ENCODE assay signal across 8 mouse cellular contexts in the genomic region with DNA sequence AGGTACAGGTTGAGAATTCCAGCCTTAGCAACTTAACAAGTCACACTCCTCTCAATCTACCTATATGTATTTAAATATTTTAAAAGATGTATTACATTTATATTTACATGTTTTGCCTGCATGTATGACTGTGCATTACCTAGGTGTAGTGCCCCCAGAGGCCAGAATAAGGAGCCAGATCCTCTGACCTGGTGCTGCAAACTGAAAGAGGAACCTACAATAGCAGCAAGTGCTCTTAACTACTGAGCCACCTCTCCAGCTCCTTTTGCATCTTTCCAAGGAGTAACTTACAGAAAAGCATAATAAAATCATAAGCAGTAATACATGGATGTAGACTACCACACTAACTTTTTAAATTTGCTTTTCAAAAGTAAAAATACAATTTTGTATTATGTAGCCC. TPM values are rescaled to one million over a fixed set of nuclear protein-coding genes. Genes with fewer than 3 reads are reported as not detected.
DNase-seq lines count a peak whose midpoint lies in the region; ATAC-seq and TF ChIP-seq lines count a peak whose summit lies in the region.

No protein-coding gene starts in this region.

- H3K9me3 ChIP-seq in embryonic facial prominence, embryonic 10.5 days, result no peaks in the 10 kb centered on the region
- H3K9me3 ChIP-seq in kidney, postnatal 0 days (replicated peaks; ENCODE audit: low read length), result no peaks in the 10 kb centered on the region
- no peaks in the 10 kb centered on the region for H3K9me3 ChIP-seq in midbrain, embryonic 15.5 days

- DNase-seq in layer of hippocampus, adult 2 months (ENCODE audit: low spot score in 2 of 2), result no peak
- no peak for DNase-seq in layer of hippocampus, postnatal 25 days (ENCODE audit: extremely low spot score in 1 of 2, low spot score in 1 of 2)
- no peak for DNase-seq in embryonic facial prominence, embryonic 10.5 days (ENCODE audit: low spot score)
- peak; percentile 27 for DNase-seq in kidney, postnatal 0 days (ENCODE audit: low spot score)
- no peak for DNase-seq in urinary bladder, adult 2 months (ENCODE audit: low spot score)
- no peak for DNase-seq in layer of hippocampus, postnatal 14 days (ENCODE audit: low spot score in 2 of 2)
- DNase-seq in cerebellum, postnatal 36 days, result no peak

- H3K9ac ChIP-seq in kidney, postnatal 0 days (ENCODE audit: low read depth, low read length), result no peak overlapping the region
- H3K9ac ChIP-seq in midbrain, embryonic 15.5 days, result peak overlapping the region; percentile 49; the same call in 1 of the 2 replicates

- 0 out of 2 replicates have a peak, but pooled peaks cover 4% of the 10 kb centered on the region for H3K36me3 ChIP-seq in embryonic facial prominence, embryonic 10.5 days (replicated peaks)
- H3K36me3 ChIP-seq in kidney, postnatal 0 days (ENCODE audit: insufficient read depth, low read length), result no peaks in the 10 kb centered on the region
- H3K36me3 ChIP-seq in midbrain, embryonic 15.5 days (replicated peaks), result no peaks in the 10 kb centered on the region

- no peak overlapping the region; the same call in 1 of the 2 replicates for H3K4me3 ChIP-seq in layer of hippocampus, adult 2 months
- peak overlapping the region; percentile 85 for H3K4me3 ChIP-seq in embryonic facial prominence, embryonic 10.5 days
- H3K4me3 ChIP-seq in kidney, postnatal 0 days (replicated peaks; ENCODE audit: low read depth, low read length), result no peak overlapping the region
- H3K4me3 ChIP-seq in midbrain, embryonic 15.5 days, result peak overlapping the region; percentile 62; the same call in 1 of the 2 replicates

- peaks cover 31% of the 10 kb centered on the region for H3K4me1 ChIP-seq in embryonic facial prominence, embryonic 10.5 days
- peaks cover 15% of the 10 kb centered on the region; the same call in 1 of the 2 replicates for H3K4me1 ChIP-seq in kidney, postnatal 0 days (replicated peaks; ENCODE audit: insufficient read depth, low read length)
- H3K4me1 ChIP-seq in midbrain, embryonic 15.5 days, result peaks cover 27% of the 10 kb centered on the region

- TF ChIP-seq CTCF in layer of hippocampus, adult 2 months (conservative IDR thresholded peaks at IDR 0.05), result peak; percentile 51
- TF ChIP-seq CTCF in kidney, postnatal 0 days (IDR thresholded peaks at IDR 0.05; ENCODE audit: low read depth), result peak; percentile 47

- no peaks in the 10 kb centered on the region for H3K27me3 ChIP-seq in embryonic facial prominence, embryonic 10.5 days (replicated peaks; ENCODE audit: low read depth, poor library complexity, severe bottlenecking)
- no peaks in the 10 kb centered on the region for H3K27me3 ChIP-seq in kidney, postnatal 0 days (ENCODE audit: insufficient read depth, low read length)
- H3K27me3 ChIP-seq in midbrain, embryonic 15.5 days (replicated peaks), result no peaks in the 10 kb centered on the region

- H3K4me2 ChIP-seq in kidney, postnatal 0 days (ENCODE audit: low read length), result peak overlapping the region; percentile 86; the same call in 1 of the 2 replicates
- H3K4me2 ChIP-seq in midbrain, embryonic 15.5 days, result peak overlapping the region; percentile 60

- no peak overlapping the region for H3K27ac ChIP-seq in layer of hippocampus, adult 2 months
- peak overlapping the region; percentile 79; the same call in 1 of the 2 replicates for H3K27ac ChIP-seq in embryonic facial prominence, embryonic 10.5 days (replicated peaks)
- H3K27ac ChIP-seq in kidney, postnatal 0 days, result no peak overlapping the region
- no peak overlapping the region for H3K27ac ChIP-seq in midbrain, embryonic 15.5 days

- no peak for ATAC-seq in kidney, postnatal 0 days (replicated peaks; ENCODE audit: low FRiP score, low read depth)
- ATAC-seq in midbrain, embryonic 15.5 days (replicated peaks), result no peak

RNA-seq across cellular contexts. Expression of gene Wrnip1, which starts 1.0 kb away (rescaled TPM):
- total RNA-seq in layer of hippocampus, adult 2 months (2021), result 10 to 100 TPM; 62.1 to 63.7 TPM
- 10 to 100 TPM; 58.1 to 60.7 TPM for total RNA-seq in layer of hippocampus, postnatal 25 days (2021)
- polyA plus RNA-seq in embryonic facial prominence, embryonic 10.5 days (2016; fragmentation: Nextera tagmentation; extraction: Ambion mirVana), result 14.0 and 15.6 TPM in 2 replicates
- 19.4 and 25.8 TPM in 2 replicates for polyA plus RNA-seq in kidney, postnatal 0 days (2015; fragmentation: Nextera tagmentation; extraction: Ambion mirVana)
- polyA plus RNA-seq in midbrain, embryonic 15.5 days (2015; fragmentation: Nextera tagmentation; extraction: Ambion mirVana), result 41.5 and 54.9 TPM in 2 replicates
- 33.8 and 34.4 TPM in 2 replicates for polyA plus RNA-seq in urinary bladder, adult 2 months (2012; rRNA removed)
- total RNA-seq in layer of hippocampus, postnatal 14 days (2021), result 10 to 100 TPM; 53.5 to 54.8 TPM

RNA-seq across cellular contexts. Expression of gene D930007J09Rik, which starts 1.8 kb away (rescaled TPM):
- total RNA-seq in layer of hippocampus, adult 2 months (2021), result not detected
- 1 to 10 TPM in 1 of 2 experiments, not detected in 1; 2.7 TPM for total RNA-seq in layer of hippocampus, postnatal 25 days (2021)
- not detected in 2 replicates for polyA plus RNA-seq in embryonic facial prominence, embryonic 10.5 days (2016; fragmentation: Nextera tagmentation; extraction: Ambion mirVana)
- not detected in 2 replicates for polyA plus RNA-seq in kidney, postnatal 0 days (2015; fragmentation: Nextera tagmentation; extraction: Ambion mirVana)
- polyA plus RNA-seq in midbrain, embryonic 15.5 days (2015; fragmentation: Nextera tagmentation; extraction: Ambion mirVana), result not detected in 2 replicates
- not detected in 2 replicates for polyA plus RNA-seq in urinary bladder, adult 2 months (2012; rRNA removed)
- 1 to 10 TPM; 1.2 to 2.4 TPM for total RNA-seq in layer of hippocampus, postnatal 14 days (2021)

RNA-seq across cellular contexts. Expression of gene Mylk4, which starts 17.1 kb away (rescaled TPM):
- total RNA-seq in layer of hippocampus, adult 2 months (2021), result under 1 TPM; 0.20 to 0.25 TPM
- total RNA-seq in layer of hippocampus, postnatal 25 days (2021), result under 1 TPM; 0.16 to 0.27 TPM
- 0.02 TPM in 1 of 2 replicates, not detected in the other for polyA plus RNA-seq in embryonic facial prominence, embryonic 10.5 days (2016; fragmentation: Nextera tagmentation; extraction: Ambion mirVana)
- polyA plus RNA-seq in kidney, postnatal 0 days (2015; fragmentation: Nextera tagmentation; extraction: Ambion mirVana), result 0.03 and 0.12 TPM in 2 replicates
- polyA plus RNA-seq in midbrain, embryonic 15.5 days (2015; fragmentation: Nextera tagmentation; extraction: Ambion mirVana), result 0.11 and 0.21 TPM in 2 replicates
- polyA plus RNA-seq in urinary bladder, adult 2 months (2012; rRNA removed), result 0.01 and 0.04 TPM in 2 replicates
- under 1 TPM; 0.62 to 0.64 TPM for total RNA-seq in layer of hippocampus, postnatal 14 days (2021)

RNA-seq across cellular contexts. Expression of gene Serpinb1a, which starts 50.1 kb away (rescaled TPM):
- total RNA-seq in layer of hippocampus, adult 2 months (2021), result 1 to 10 TPM; 5.3 to 6.6 TPM
- 1 to 10 TPM; 1.8 to 3.5 TPM for total RNA-seq in layer of hippocampus, postnatal 25 days (2021)
- polyA plus RNA-seq in embryonic facial prominence, embryonic 10.5 days (2016; fragmentation: Nextera tagmentation; extraction: Ambion mirVana), result 0.67 and 1.2 TPM in 2 replicates
- polyA plus RNA-seq in kidney, postnatal 0 days (2015; fragmentation: Nextera tagmentation; extraction: Ambion mirVana), result 18.5 and 18.7 TPM in 2 replicates
- polyA plus RNA-seq in midbrain, embryonic 15.5 days (2015; fragmentation: Nextera tagmentation; extraction: Ambion mirVana), result 2.9 and 3.0 TPM in 2 replicates
- polyA plus RNA-seq in urinary bladder, adult 2 months (2012; rRNA removed), result 14.6 and 18.0 TPM in 2 replicates
- 1 to 10 TPM in 1 of 2 experiments, under 1 TPM in 1; 0.55 to 1.5 TPM for total RNA-seq in layer of hippocampus, postnatal 14 days (2021)

Comparison
In these comparisons a context has a peak if more than half of its experiments do, and no peak if none do; other contexts are left out.
1. H3K4me3 ChIP-seq: peak in embryonic facial prominence, embryonic 10.5 days (single experiment) and midbrain, embryonic 15.5 days (single experiment); none in layer of hippocampus, adult 2 months (single experiment) and kidney, postnatal 0 days (single experiment).